Mouse (Mus musculus) intestine, postnatal 0 days (tissue): ENCODE results near the gene Slbp. TPM values are rescaled to one million over a fixed set of nuclear protein-coding genes. Genes with fewer than 3 reads are reported as not detected.

Experiments used
- ATAC-seq: fragments of 200-750 bp; cut with Nextera tagmentation; 2 replicates; pipeline ENCODE4 v1.8.0; 2017; ENCODE audit warnings: mild to moderate bottlenecking, moderate TSS enrichment, moderate library complexity
- H3K27ac ChIP-seq: fragments of 300-500 bp; sonication (generic); 2 replicates; pipeline ENCODE4 v1.5.1; 2014; ENCODE audit warnings: mild to moderate bottlenecking, low read depth, low read length, moderate library complexity
- H3K27me3 ChIP-seq: fragments of 300-500 bp; sonication (generic); replicated peaks from 2 replicates; pipeline ENCODE4 v1.6.1; 2014; ENCODE audit warnings: low read length, mixed read lengths; ENCODE audit not compliant: control insufficient read depth, insufficient read depth
- H3K36me3 ChIP-seq: fragments of 300-500 bp; sonication (generic); 2 replicates; pipeline ENCODE4 v1.6.1; 2014; ENCODE audit warnings: mild to moderate bottlenecking, moderate library complexity; ENCODE audit not compliant: control insufficient read depth, insufficient read depth
- H3K4me1 ChIP-seq: fragments of 300-500 bp; sonication (generic); replicated peaks from 2 replicates; pipeline ENCODE4 v1.6.1; 2014; ENCODE audit warnings: antibody characterized with exemption, low read length, mixed read lengths; ENCODE audit not compliant: control insufficient read depth, insufficient read depth
- H3K4me2 ChIP-seq: fragments of 300-500 bp; sonication (generic); replicated peaks from 2 replicates; pipeline ENCODE4 v1.6.1; 2014; ENCODE audit warnings: low read depth, mild to moderate bottlenecking, moderate library complexity
- H3K4me3 ChIP-seq: fragments of 300-500 bp; sonication (generic); 2 replicates; pipeline ENCODE4 v1.5.1; 2014; ENCODE audit warnings: low read depth, low read length
- H3K9ac ChIP-seq: fragments of 300-500 bp; sonication (generic); 2 replicates; pipeline ENCODE4 v1.6.1; 2014; ENCODE audit warnings: mild to moderate bottlenecking, low read depth, low read length
- H3K9me3 ChIP-seq: fragments of 300-500 bp; sonication (generic); 2 replicates; pipeline ENCODE4 v1.6.1; 2016; ENCODE audit warnings: mixed run types; ENCODE audit not compliant: control insufficient read depth
- CTCF ChIP-seq: sonication (generic); IDR thresholded peaks from 2 replicates; pipeline ENCODE4 v1.5.1; 2016; ENCODE audit warnings: low read depth, mild to moderate bottlenecking, control low read depth, antibody characterized with exemption, moderate library complexity
- WGBS: fragments of 180-500 bp; shearing (Covaris S2); extraction: QIAGEN DNeasy Blood & Tissue Kit; methylation state at CpG from one replicate; pipeline ENCODE4 v1.1.7; 2014; 5-methylcytosine and 5-hydroxymethylcytosine counted together
- polyA plus RNA-seq: library from polyadenylated mRNA; unstranded; fragments of >200 nt; fragmentation: Nextera tagmentation; extraction: Ambion mirVana; gene quantifications from 2 replicates; pipeline ENCODE4 v1.2.1, GENCODE M21; 2015

The Slbp gene
- polyA plus RNA-seq, 1 experiment from 2014 or later: 92.9 TPM

GRCm38 (mm10) chr5:33656739-33657138 is 4.4 kb upstream of the Slbp start:
- Histone ChIP-seq H3K4me2 (peak overlapping the region; percentile 72), H3K4me3 (peak overlapping the region; percentile 86), H3K36me3 (peaks cover 29% of the 10 kb centered on the region; the same call in 1 of the 2 replicates), H3K27ac (0 out of 2 replicates have a peak overlapping the region, but pooled peaks have one; percentile 79), H3K27me3 (no peaks in the 10 kb centered on the region), H3K4me1 (0 out of 2 replicates have a peak, but pooled peaks cover 8% of the 10 kb centered on the region), H3K9ac (peak overlapping the region; percentile 60), H3K9me3 (no peaks in the 10 kb centered on the region)
- no peak for TF ChIP-seq CTCF
- WGBS: 32% methylated on average over 1 of the region's 1 CpGs
- no peak for ATAC-seq

GRCm38 (mm10) chr5:33655251-33655840 is 3.0 kb upstream of the Slbp start:
- Histone ChIP-seq H3K9ac (no peak overlapping the region), H3K4me1 (0 out of 2 replicates have a peak, but pooled peaks cover 8% of the 10 kb centered on the region), H3K27me3 (no peaks in the 10 kb centered on the region), H3K9me3 (no peaks in the 10 kb centered on the region), H3K27ac (no peak overlapping the region), H3K4me3 (no peak overlapping the region), H3K36me3 (peaks cover 16% of the 10 kb centered on the region; the same call in 1 of the 2 replicates), H3K4me2 (no peak overlapping the region)
- WGBS: 93% methylated on average over 10 of the region's 10 CpGs
- no peak for ATAC-seq
- no peak for TF ChIP-seq CTCF

GRCm38 (mm10) chr5:33654424-33654823 is 2.0 kb upstream of the Slbp start:
- Histone ChIP-seq H3K4me1 (0 out of 2 replicates have a peak, but pooled peaks cover 8% of the 10 kb centered on the region), H3K9ac (no peak overlapping the region), H3K4me2 (no peak overlapping the region), H3K27ac (no peak overlapping the region), H3K36me3 (peaks cover 16% of the 10 kb centered on the region; the same call in 1 of the 2 replicates), H3K27me3 (no peaks in the 10 kb centered on the region), H3K9me3 (no peaks in the 10 kb centered on the region), H3K4me3 (no peak overlapping the region)
- WGBS: 93% methylated on average over 13 of the region's 13 CpGs
- no peak for ATAC-seq
- no peak for TF ChIP-seq CTCF

GRCm38 (mm10) chr5:33652783-33653173 is 404 bp upstream of the Slbp start:
- Histone ChIP-seq H3K27ac (no peak overlapping the region), H3K4me1 (0 out of 2 replicates have a peak, but pooled peaks cover 8% of the 10 kb centered on the region), H3K9ac (no peak overlapping the region), H3K9me3 (no peaks in the 10 kb centered on the region), H3K36me3 (peaks cover 22% of the 10 kb centered on the region), H3K4me3 (peak overlapping the region; percentile 72; the same call in 1 of the 2 replicates), H3K4me2 (peak overlapping the region; percentile 74), H3K27me3 (no peaks in the 10 kb centered on the region)
- ATAC-seq: no peak
- 5% methylated on average over 9 of the region's 9 CpGs for WGBS
- no peak for TF ChIP-seq CTCF

GRCm38 (mm10) chr5:33651541-33651920 is 843 bp downstream of the Slbp start:
- H3K27me3 ChIP-seq: no peaks in the 10 kb centered on the region
- WGBS: 0% methylated on average over 11 of the region's 11 CpGs
- H3K9ac ChIP-seq: peak overlapping the region; percentile 60
- peak overlapping the region; percentile 92 for H3K27ac ChIP-seq
- no peaks in the 10 kb centered on the region for H3K9me3 ChIP-seq
- 0 out of 2 replicates have a peak, but pooled peaks cover 5% of the 10 kb centered on the region for H3K4me1 ChIP-seq
- peak; percentile 19; the same call in 1 of the 2 replicates for TF ChIP-seq CTCF
- H3K36me3 ChIP-seq: peaks cover 34% of the 10 kb centered on the region
- peak overlapping the region; percentile 74 for H3K4me2 ChIP-seq
- ATAC-seq: no peak
- peak overlapping the region; percentile 72 for H3K4me3 ChIP-seq

- TF ChIP-seq CTCF: no peak
- 11% methylated on average over 2 of the region's 2 CpGs for WGBS
- Histone ChIP-seq H3K27me3 (no peaks in the 10 kb centered on the region), H3K36me3 (peaks cover 39% of the 10 kb centered on the region), H3K4me3 (peak overlapping the region; percentile 72), H3K4me2 (peak overlapping the region; percentile 74), H3K4me1 (no peaks in the 10 kb centered on the region), H3K9me3 (no peaks in the 10 kb centered on the region), H3K27ac (0 out of 2 replicates have a peak overlapping the region, but pooled peaks have one; percentile 92), H3K9ac (peak overlapping the region; percentile 60; the same call in 1 of the 2 replicates)
- no peak for ATAC-seq
These were observed 1.4 kb downstream of the Slbp start for GRCm38 (mm10) chr5:33651017-33651416.
